Mouse (Mus musculus) large intestine, adult 2 months (tissue): ENCODE measurements around the gene Gprin1. TPM values are rescaled to one million over a fixed set of nuclear protein-coding genes. Genes with fewer than 3 reads are reported as not detected.
"Not testable (repeated sequence)": the region's sequence is repeated elsewhere in the genome, so short reads cannot be mapped to it uniquely, and the experiment has no call there.

ENCODE experiments used
- DNase-seq: peaks from one replicate; pipeline ENCODE4 v3.0.0-alpha.2; 2012; ENCODE audit warnings: low read depth, low spot score
- WGBS: fragments of 180-500 bp; shearing (Covaris S2); methylation state at CpG from one replicate; pipeline ENCODE4 v1.1.7; 2018; 5-methylcytosine and 5-hydroxymethylcytosine counted together
- polyA plus RNA-seq: library from polyadenylated mRNA; depleted of rRNA; stranded (reverse); fragments of >200 nt; gene quantifications from 2 replicates; pipeline ENCODE4 v1.2.3, GENCODE M21; 2012; rRNA removed

Gene Gprin1
- polyA plus RNA-seq, result 0.23 and 0.41 TPM in 2 replicates

DNA sequence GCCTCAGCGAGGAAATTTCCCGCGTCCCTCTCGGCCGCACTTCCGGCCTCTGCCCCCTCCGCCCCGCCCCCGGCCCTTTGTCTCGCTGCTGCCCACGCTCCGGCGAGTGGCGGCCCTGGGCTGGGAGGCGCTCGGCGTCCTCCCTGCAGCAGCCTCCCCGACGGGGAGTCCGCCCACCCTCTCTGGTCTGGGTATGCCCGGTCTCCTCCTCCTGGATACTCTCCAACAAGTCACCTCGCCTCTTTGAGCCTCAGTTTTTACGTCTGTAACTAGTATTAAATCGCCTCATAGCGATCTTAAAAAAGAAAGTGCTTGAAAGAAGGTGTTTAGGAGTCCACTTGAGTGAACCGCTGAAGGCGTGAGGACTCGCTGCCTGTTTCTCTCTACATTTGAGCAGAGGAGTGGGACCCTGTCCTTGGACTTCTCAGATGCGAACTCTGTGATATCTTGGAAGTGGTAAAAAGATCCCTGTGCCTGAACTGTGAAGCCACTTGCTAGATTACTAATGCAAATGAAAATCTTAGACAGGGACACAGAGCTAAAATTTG lies at the start of gene Gprin1:
Gene Gprin1 (minus strand): TSS at position 11 of the 548 bp plus-strand sequence.
- WGBS, result 4% methylated on average over 28 of the region's 29 CpGs
- DNase-seq, result no peak

DNA sequence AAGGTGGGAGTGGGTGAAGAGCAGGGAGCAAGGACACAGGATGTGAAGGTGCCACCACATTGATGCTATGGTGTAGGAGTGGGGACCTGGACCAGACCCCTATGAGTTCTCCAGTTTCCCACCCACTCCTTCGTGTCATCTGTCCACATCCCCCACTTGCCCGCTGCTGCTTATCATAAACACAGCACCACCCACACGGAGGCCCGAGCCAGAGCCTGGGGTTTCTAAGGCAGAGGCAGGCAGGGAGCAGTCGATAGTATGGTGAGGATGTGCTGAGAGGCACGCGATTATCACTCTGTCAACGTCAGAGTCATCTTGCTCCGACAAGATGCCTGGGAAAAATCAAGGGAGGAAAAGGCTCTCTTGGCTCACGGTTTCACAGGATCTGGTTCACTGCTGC lies 49.1 kb upstream of the Gprin1 start:
- 71% methylated on average over 10 of the region's 10 CpGs for WGBS
- no peak for DNase-seq

DNA sequence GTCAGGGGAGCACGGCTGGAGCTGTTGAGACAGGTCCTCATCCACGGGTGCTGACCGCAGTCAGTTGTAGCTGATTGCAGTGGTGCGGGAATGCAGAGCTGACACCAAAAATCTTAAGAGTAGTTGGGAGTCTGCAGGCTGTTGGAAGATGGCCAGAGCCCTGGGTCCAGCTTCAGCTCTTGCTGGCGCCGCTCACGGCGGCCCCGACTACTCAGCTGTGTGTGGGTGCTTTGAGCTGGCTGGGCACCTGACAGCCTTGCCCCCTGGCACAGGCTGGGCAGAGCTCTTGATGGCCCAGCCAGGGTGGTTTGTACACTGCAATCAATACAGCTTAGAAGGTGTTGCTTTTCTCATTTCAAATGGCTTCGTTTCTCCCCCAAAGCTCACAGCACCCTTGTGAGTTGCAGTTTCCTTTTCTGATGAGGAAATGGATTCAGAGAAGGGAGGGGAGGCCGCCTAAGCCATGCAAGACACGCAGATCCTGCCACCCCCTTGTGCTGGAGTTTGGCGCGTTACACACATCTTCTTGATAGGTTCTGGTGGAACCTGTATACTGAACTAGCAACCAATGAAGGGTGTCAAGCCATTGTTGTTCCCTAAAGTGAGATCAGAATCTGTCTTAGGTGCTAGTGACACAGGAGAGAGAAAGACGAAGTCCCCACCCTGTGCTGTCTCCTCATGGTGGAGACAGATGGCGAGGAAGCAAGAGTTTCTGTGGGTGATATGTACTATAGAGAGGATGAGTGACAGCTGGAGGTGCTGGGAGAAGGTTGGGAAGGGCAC lies 48.4 kb upstream of the Gprin1 start:
- no peak for DNase-seq
- 76% methylated on average over 16 of the region's 16 CpGs for WGBS

DNA sequence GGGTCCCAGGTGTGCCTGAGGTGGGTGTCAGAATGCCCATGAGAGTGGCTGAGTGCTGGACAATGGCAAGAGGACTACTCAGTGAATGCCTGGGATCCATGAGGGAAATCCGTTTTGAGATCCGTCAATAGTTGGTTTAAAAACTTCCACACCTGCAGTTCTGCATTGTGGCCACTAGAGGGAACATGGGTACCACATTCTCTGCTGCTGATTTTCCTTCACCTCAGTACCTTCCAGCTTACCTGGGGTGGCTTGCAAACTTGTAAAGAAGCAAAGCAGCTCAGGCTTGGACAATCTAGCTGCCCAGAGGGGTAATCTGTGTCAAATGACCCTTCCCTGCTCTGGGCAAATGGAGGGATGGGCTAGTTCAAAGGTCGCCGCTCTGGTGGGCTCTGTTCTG lies 47.7 kb upstream of the Gprin1 start:
- 38% methylated on average over 4 of the region's 4 CpGs for WGBS
- DNase-seq, result no peak

DNA sequence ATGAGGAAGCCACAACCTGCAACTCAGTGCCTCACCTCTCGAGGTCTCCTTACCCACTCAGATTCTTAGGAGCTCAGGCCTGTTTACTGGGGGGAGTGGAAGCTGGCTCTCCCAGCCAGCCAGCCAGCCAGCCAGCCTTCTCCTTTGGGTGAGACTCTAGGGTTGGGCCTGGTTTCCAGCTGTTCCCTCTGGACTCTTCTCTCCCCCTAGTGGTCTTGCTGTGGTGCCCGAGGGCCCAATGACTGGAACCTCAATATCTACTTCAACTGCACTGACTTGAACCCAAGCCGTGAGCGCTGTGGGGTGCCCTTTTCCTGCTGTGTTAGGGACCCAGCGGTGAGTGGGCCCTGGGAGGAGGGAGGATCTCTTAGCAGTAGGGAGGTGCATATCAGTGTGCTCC lies 45.2 kb upstream of the Gprin1 start:
- DNase-seq, result no peak
- WGBS, result 60% methylated on average over 5 of the region's 5 CpGs

DNA sequence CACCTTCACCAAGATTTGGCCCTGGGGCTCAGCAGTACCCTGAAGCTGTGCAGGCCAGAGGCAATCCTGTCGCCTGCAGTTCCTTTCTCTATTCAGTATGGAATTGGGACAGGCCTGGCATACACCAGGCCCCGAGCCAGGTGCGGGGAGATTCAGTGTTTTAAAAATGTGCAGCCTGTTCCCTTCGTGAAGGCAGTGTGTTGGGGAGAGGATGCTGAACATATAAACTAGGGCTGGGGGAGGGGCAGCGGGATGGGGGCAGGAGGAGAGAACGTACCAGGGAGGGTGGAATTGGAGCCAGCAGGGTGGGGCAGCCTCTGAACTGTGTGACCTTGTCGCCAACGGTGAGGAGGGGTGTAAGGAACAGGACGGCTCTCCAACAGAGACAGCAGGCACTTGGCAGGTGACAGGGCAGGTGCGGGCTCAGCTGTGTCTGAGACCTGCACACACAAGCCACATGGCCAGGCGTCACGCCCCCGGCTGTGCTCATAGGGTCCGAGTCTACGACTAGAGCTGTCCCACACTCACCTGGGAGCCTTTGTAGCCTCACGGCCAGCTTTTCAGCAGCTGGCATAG lies 44.4 kb upstream of the Gprin1 start:
- DNase-seq, result no peak
- 47% methylated on average over 16 of the region's 16 CpGs for WGBS

DNA sequence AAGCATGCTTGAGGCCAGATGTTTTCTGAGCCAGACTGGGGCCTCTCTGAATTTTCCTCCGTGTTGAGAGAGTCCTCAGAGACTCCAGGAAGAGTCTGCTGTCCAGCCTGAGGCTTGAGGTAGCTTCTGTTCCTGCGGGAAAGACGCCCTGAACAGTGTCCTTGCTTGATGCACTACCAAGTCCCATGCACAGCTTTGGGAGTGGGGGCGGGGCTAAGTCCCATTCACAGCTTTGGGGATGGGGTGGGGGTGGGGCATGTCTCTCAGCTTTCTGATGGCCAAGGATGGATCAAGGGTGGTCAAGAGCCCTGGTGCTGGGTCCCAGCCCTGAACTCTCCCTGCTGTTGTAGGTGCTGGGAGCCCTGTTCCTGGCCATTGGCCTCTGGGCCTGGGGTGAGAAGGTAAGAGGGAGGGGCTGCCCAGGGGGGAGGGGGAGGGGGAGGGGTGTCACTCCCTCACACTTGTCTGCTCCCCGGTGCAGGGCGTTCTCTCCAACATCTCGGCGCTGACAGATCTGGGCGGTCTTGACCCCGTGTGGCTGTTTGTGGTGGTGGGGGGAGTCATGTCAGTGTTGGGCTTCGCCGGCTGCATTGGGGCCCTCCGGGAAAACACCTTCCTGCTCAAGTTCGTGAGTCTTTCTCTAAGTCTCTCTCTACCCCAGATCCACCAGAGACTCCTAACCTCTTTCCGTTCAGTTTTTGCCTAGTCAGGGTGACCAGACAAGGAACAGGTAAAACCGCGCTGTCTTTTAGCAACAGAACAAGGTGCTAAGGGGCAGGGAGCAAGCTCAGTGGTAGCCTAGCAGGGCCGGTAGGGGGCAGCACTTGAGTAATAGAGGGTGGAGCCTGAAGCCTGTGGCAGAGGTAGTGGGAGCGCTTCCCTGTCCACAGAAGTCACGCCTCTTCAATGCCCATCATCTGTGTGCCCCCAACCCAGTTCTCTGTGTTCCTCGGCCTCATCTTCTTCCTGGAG lies 42.9 kb upstream of the Gprin1 start:
- WGBS, result 44% methylated on average over 21 of the region's 21 CpGs
- DNase-seq, result no peak

DNA sequence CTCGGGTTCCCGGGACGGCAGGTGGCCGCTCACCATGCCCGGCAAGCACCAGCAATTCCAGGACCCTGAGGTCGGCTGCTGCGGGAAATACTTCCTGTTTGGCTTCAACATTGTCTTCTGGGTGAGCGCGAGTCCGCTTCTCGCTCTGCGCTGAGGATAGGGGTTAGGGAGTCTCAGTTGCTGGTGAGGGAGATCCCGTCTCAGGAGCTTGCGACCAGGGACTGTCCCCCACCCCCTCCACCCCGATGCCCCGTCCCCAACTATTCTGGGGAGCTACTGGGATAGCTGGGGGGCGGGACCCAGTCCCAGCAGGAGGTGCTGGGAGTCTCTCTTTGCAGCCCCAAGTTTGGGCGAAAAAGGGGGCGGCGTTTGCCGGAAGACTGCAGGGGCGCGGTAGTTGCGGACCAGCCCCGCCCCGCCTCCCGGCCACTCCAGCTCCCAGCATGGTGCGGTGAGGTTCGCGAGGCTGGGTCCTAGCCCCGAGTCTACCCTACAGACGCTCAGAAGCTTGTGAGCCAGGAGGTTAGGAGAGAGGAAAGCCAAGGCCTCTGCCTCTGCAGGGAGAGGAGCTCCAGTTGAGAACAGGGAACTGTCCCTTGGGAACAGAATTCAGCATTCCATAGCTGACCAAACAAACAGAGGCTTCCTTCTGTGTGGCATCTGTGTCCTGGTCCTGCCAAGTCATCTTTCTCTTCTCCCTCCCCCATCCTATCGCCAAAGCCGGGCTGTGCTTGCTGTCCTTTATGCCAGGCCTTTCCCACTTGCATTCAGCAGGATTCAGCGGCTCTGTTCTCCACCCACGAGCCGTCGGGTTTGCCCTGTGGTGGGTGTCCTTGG lies 40.1 kb upstream of the Gprin1 start:
- 2% methylated on average over 38 of the region's 38 CpGs for WGBS
- no peak for DNase-seq

DNA sequence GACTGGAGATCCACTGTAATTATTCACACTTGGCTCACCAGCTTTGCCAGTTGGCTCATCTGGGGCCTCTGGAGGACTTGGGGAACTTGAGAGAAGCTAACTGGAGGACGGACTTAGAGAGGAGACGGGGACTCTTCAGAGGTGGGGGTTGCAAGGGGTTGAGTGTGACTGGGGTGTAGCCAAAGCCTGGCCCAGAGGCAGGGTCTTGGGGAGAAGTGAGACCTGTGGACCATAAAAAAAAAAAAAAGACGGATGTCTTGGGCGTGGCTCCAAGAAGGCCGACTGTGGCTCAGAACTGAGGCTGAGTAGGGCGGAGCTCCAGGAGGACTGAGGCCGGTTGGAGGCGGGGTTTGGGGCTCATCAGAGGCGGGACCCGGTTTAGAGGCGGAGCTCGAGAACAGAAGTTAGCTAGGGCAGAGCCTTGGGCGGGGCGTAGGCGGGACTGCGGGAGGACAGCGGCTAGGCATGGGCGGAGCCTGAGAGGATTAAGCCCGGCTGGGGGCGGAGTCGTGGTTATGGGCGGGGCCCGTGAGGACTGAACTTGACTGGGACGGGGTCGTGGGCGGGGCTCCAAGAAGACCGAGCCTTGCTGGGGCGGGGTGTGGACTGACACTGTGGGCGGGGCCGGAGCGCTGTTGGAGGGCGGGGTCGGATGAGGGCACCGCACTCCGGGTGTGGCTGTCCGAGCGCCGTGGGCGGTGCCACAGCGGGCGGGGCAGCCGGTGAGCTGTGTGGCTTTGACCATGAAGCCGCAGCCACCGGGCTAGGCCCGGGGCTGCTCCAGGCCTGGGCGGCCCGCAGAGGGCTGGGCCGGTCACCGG lies 39.3 kb upstream of the Gprin1 start, which contains the start of gene Tspan17:
Gene Tspan17 (plus strand): TSS at position 638 of the 821 bp plus-strand sequence.
- peak; percentile 89 for DNase-seq
- 2% methylated on average over 49 of the region's 49 CpGs for WGBS

DNA sequence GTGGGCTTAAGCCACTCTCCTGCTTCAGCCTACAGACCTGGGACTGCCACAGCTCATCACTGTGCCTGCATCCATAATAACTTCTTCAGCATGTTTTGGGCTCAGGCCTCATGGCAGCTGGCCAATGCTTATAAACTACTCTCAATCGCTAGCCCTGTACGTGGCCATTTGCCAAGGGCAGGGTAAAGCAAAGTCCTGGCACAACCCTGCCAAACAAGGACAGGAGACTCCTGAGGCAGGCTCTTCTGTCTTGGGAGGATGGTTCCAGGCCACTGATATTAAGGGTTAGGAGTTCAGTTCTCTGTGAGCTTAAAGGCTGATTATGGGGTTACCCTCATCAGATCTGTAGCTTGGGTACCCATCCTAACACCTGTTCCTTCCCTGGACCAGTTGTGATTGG lies 37.9 kb upstream of the Gprin1 start:
- DNase-seq, result not testable (repeated sequence)

DNA sequence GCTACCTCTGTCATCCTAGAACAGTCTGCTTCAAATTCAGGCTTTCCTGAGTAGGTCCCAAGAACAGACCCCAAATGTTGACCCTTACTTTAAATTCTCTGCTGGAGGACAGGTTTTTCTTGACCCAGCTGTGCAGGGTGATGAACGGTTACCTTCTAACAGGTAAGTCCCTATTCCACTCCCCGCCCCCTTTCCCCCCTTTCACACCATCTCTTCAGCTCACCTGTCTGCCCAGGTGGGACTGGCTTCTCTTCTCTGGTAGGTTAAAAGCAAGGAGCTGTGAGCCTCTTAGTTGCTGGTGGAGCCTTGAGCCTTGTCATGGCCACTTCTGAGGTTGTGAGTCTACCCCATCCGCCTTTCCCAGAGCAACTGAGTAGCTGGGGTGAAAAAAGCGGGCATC lies 34.0 kb upstream of the Gprin1 start, which contains the start of gene Eif4e1b:
Gene Eif4e1b (plus strand): TSS at position 301 of the 400 bp plus-strand sequence.
- 79% methylated on average over 4 of the region's 4 CpGs for whole genome bisulfite sequencing
- no peak for DNase-seq

More for the DNA sequence above, 37.9 kb upstream of the Gprin1 start:
- WGBS, result 6% methylated on average over 2 of the region's 2 CpGs

DNA sequence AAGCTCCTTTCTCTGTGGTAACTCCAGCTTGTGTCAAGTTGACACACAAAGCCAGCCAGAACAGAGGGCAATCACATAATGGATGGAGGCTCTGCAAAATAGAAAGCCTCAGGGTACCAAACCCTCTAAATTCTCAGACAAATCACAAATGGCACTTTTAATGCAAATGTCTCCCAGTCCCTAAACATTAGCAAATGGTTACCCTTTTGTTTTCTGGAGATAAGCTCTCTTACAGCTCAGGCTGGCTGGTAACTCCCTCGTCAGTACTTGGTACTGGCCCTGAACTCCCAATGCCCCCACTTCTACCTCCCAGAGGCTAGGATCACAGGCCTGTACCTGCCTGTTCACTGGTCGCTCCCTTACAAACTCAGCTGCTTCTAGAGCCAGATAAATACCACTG lies 33.6 kb upstream of the Gprin1 start:
- DNase-seq, result no peak
- 42% methylated on average over 2 of the region's 2 CpGs for WGBS

DNA sequence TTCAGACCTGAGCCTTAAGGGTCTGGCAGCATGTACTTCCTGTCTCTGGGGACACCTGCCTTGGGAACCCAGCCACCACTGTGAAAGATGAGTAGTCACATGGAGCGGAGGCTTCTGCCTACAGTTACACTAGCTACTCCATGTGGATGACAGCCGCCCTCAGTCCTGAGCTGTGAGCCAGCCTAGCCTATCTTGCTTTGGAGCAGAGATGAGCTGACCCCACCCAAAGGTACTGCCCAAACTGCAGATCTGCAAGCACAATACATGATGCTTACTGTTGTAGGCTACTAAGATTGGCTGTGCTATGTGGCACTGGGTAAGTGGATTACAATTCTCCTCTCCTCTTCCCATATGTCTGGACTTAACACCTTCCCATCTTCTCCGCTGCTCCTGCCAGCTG lies 31.4 kb upstream of the Gprin1 start:
- 80% methylated on average over 3 of the region's 3 CpGs for WGBS
- DNase-seq, result no peak

DNA sequence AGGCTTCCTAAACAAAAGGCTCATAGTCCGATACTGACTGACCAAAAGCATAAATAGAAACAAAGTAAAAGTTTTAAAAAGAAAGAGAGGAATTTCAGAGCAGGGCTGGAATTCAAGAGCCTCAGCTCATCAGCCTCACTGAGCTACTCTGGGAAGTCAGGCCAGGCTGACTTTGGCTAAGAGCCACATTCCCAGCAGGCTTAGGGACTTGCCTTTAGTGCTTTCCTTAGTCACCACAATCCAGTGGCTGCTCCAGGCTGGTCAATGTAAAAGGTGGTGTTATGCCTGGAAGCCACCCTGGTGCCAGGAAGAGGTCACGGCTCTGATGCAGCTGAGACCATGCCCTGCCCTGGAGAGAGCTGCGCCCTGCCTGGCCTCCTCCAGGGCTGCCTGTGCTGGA lies 30.9 kb upstream of the Gprin1 start:
- no peak for DNase-seq
- WGBS, result 71% methylated on average over 3 of the region's 3 CpGs

DNA sequence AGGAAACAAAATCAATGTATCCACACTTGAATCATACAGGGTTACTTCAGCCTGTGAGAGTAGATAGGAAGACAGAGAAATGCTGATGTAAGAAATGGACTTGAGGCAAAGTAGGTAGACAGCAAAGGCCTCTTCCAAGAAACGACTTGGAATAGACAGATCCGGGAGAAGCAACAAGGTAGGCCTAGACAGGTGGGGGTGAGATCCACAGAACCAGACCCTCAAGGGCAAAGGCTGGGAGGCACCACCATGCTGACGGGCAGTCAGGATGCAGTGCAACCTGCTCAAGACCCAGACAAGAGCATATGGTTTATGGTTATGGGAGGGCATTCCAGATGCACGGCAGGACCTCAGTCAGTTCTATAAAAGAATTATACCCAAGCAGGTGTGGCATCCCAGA lies 17.3 kb upstream of the Gprin1 start:
- DNase-seq, result no peak
- 67% methylated on average over 4 of the region's 4 CpGs for WGBS

DNA sequence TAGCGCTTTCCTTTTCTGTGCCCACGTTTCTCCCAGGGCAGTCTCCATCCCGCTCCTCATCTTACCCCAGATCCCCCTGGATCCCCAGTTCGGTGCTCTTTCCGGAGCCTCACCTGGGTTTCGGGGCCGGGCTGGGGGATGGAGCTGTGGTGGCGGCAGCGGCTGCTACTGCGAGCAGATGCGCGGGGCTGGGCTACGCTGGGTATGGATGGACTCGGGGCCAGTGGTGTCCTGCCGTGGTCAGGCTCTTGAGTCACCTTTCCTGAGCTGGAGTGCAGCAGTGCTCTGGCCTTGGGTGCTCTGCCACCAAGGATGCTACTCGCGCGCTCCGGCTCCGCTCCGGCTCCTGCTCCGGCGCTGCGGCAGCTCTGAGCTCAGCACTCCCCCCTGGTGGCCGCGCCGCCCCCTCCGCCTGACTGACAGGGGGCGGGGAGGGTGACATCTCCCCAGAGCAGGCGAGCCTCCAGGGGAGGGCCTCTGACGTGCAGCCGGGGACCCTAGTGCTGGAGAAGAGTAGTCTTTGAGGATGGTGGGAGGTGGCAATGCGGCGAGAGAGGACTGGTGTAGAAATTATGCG lies 16.6 kb upstream of the Gprin1 start, which contains the start of gene Sncb:
Gene Sncb (minus strand): TSS at position 404 of the 577 bp plus-strand sequence.
- WGBS, result 3% methylated on average over 35 of the region's 35 CpGs
- no peak for DNase-seq

DNA sequence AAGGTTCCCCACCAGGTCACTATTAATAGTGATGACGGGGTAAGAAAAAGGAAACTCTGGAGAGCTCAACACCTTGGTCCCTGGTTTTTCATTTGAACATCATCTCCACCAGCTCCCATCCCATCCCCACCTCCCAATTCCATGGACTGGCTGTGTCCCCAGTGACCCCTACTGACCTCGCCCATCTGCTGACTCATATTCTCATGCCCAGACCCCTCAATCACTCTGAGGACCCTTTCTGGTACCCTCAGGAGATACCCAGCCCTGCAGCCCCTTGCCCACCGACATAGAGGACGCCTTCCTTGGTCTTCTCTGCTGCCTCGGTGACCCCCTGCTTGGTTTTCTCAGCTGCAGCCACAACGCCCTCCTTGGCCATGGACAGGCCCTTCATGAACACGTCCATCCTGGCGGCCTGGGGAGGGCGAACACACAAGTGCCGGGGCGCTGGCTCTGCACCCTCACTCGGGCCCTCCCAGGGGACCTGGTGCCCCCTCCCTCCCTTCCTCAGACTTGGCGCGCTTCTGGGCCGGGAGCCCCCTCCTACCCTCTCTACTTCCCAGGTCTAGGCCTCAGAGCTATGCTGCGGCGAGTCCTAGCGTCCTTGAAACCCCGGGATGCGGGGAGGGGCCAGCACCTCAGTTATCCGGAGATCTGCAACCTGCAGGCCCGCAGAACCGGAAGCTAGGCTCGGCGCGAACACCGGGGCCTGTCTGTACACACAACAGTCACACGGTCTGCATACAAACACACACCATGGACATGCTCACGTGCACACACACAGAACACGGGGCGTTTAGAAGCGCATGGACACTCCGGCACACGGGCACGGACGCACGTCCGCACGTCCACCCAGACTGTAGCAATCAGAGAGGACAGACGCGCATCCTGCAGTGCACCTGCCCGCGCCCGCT lies 15.9 kb upstream of the Gprin1 start:
- no peak for DNase-seq
- WGBS, result 7% methylated on average over 44 of the region's 44 CpGs
